Comparison of ENCODE assay signal across 17 mouse cellular contexts in genomic region chr15:25942415-25942814, GRCm38 (mm10). TPM values are rescaled to one million over a fixed set of nuclear protein-coding genes. Genes with fewer than 3 reads are reported as not detected.
A peak's percentile ranks its signal among the peaks of the same experiment; 100 is the strongest.
DNase-seq lines count a peak whose midpoint lies in the region; ATAC-seq and TF ChIP-seq lines count a peak whose summit lies in the region.
"Had no signal": no experiment of that assay in that cellular context is flagged by ENCODE, and none has a peak within 500 bp of the region (broad histone marks: within the 10 kb centered on the region; RNA-seq: fewer than 3 reads in every experiment).

No protein-coding gene starts in this region.

- ATAC-seq in kidney, postnatal 0 days (replicated peaks; ENCODE audit: low FRiP score, low read depth): no peak
- peak; percentile 47 for ATAC-seq in intestine, embryonic 16.5 days
- no peak for ATAC-seq in stomach, postnatal 0 days (ENCODE audit: low FRiP score, low TSS enrichment)
- ATAC-seq: hindbrain, postnatal 0 days had no signal

- WGBS in heart, embryonic 10.5 days: 50% methylated on average over 4 of the region's 4 CpGs
- WGBS in kidney, postnatal 0 days: 82% methylated on average over 4 of the region's 4 CpGs
- WGBS in intestine, embryonic 16.5 days: 56% methylated on average over 4 of the region's 4 CpGs
- 61% methylated on average over 4 of the region's 4 CpGs for WGBS in stomach, postnatal 0 days

- peak overlapping the region; percentile 86 for H3K27ac ChIP-seq in heart, embryonic 10.5 days
- no peak overlapping the region for H3K27ac ChIP-seq in kidney, postnatal 0 days
- H3K27ac ChIP-seq in intestine, embryonic 16.5 days (ENCODE audit: low read length): no peak overlapping the region
- H3K27ac ChIP-seq in stomach, postnatal 0 days (replicated peaks): no peak overlapping the region
- H3K27ac ChIP-seq: embryonic facial prominence, embryonic 10.5 days; hindbrain, postnatal 0 days; limb, embryonic 10.5 days; liver, embryonic 13.5 days; lung, embryonic 15.5 days had no signal

- no peaks in the 10 kb centered on the region for H3K27me3 ChIP-seq in heart, embryonic 10.5 days (ENCODE audit: insufficient read depth, poor library complexity, severe bottlenecking)
- no peaks in the 10 kb centered on the region for H3K27me3 ChIP-seq in kidney, postnatal 0 days (ENCODE audit: insufficient read depth, low read length)
- no peaks in the 10 kb centered on the region for H3K27me3 ChIP-seq in intestine, embryonic 16.5 days (replicated peaks; ENCODE audit: control insufficient read depth, insufficient read depth, low read length)
- H3K27me3 ChIP-seq in stomach, postnatal 0 days (ENCODE audit: control insufficient read depth, insufficient read depth, low read length): no peaks in the 10 kb centered on the region
- H3K27me3 ChIP-seq: CH12.LX; liver, embryonic 13.5 days; lung, embryonic 15.5 days had no signal

- H3K9me3 ChIP-seq in heart, embryonic 10.5 days: no peaks in the 10 kb centered on the region
- H3K9me3 ChIP-seq in kidney, postnatal 0 days (replicated peaks; ENCODE audit: low read length): no peaks in the 10 kb centered on the region
- no peaks in the 10 kb centered on the region for H3K9me3 ChIP-seq in intestine, embryonic 16.5 days (ENCODE audit: control insufficient read depth, low read length)
- no peaks in the 10 kb centered on the region for H3K9me3 ChIP-seq in stomach, postnatal 0 days (ENCODE audit: control insufficient read depth, low read length)
- H3K9me3 ChIP-seq: embryonic facial prominence, embryonic 10.5 days; limb, embryonic 10.5 days; liver, embryonic 13.5 days; lung, embryonic 15.5 days had no signal

- no peak for TF ChIP-seq CTCF in kidney, postnatal 0 days (IDR thresholded peaks at IDR 0.05; ENCODE audit: low read depth)
- TF ChIP-seq CTCF in stomach, postnatal 0 days (IDR thresholded peaks at IDR 0.05; ENCODE audit: low read depth): no peak

- H3K4me2 ChIP-seq in kidney, postnatal 0 days (ENCODE audit: low read length): peak overlapping the region; percentile 53
- H3K4me2 ChIP-seq in intestine, embryonic 16.5 days (ENCODE audit: low read depth, low read length): no peak overlapping the region
- peak overlapping the region; percentile 61; the same call in 1 of the 2 replicates for H3K4me2 ChIP-seq in stomach, postnatal 0 days (replicated peaks; ENCODE audit: low read depth)
- H3K4me2 ChIP-seq: liver, embryonic 13.5 days; lung, embryonic 15.5 days; midbrain, embryonic 11.5 days had no signal

- intact Hi-C loops in heart, postnatal 36 days (cut with DNase I): no loop called here

- TF ChIP-seq EP300 in stomach, postnatal 0 days (optimal IDR thresholded peaks at IDR 0.05): no peak

- H3K9ac ChIP-seq in kidney, postnatal 0 days (ENCODE audit: low read depth, low read length): no peak overlapping the region
- H3K9ac ChIP-seq in intestine, embryonic 16.5 days (ENCODE audit: low read depth, low read length): no peak overlapping the region
- no peak overlapping the region for H3K9ac ChIP-seq in stomach, postnatal 0 days (ENCODE audit: low read length)
- H3K9ac ChIP-seq: liver, embryonic 13.5 days; lung, embryonic 15.5 days had no signal

- peak overlapping the region; percentile 60 for H3K4me3 ChIP-seq in heart, embryonic 10.5 days
- no peak overlapping the region for H3K4me3 ChIP-seq in kidney, postnatal 0 days (replicated peaks; ENCODE audit: low read depth, low read length)
- no peak overlapping the region for H3K4me3 ChIP-seq in intestine, embryonic 16.5 days (ENCODE audit: low read length)
- no peak overlapping the region for H3K4me3 ChIP-seq in stomach, postnatal 0 days (ENCODE audit: low read depth, low read length)
- H3K4me3 ChIP-seq: embryonic facial prominence, embryonic 10.5 days; limb, embryonic 10.5 days; liver, embryonic 13.5 days; lung, embryonic 15.5 days had no signal

- H3K36me3 ChIP-seq in heart, embryonic 10.5 days: no peaks in the 10 kb centered on the region
- H3K36me3 ChIP-seq in kidney, postnatal 0 days (ENCODE audit: insufficient read depth, low read length): no peaks in the 10 kb centered on the region
- H3K36me3 ChIP-seq in intestine, embryonic 16.5 days (ENCODE audit: control insufficient read depth, insufficient read depth, low read length): no peaks in the 10 kb centered on the region
- H3K36me3 ChIP-seq in stomach, postnatal 0 days (ENCODE audit: control insufficient read depth, insufficient read depth, low read length): no peaks in the 10 kb centered on the region
- H3K36me3 ChIP-seq: embryonic facial prominence, embryonic 10.5 days; limb, embryonic 10.5 days; liver, embryonic 13.5 days; lung, embryonic 15.5 days had no signal

- DNase-seq in heart, embryonic 10.5 days (ENCODE audit: low spot score): no peak
- no peak for DNase-seq in heart, postnatal 36 days
- no peak for DNase-seq in kidney, postnatal 0 days (ENCODE audit: low spot score)
- DNase-seq in kidney, postnatal 14 days: no peak
- DNase-seq in stomach, postnatal 0 days (ENCODE audit: low spot score): no peak
- no peak for DNase-seq in cerebellum, adult 9-10 months
- DNase-seq: cerebellum, adult 2 months; liver, embryonic 13.5 days; lung, postnatal 4 days; right cerebral cortex, postnatal 4 days had no signal

- H3K4me1 ChIP-seq in heart, embryonic 10.5 days: peaks cover 21% of the 10 kb centered on the region
- peaks cover 7% of the 10 kb centered on the region; the same call in 1 of the 2 replicates for H3K4me1 ChIP-seq in kidney, postnatal 0 days (replicated peaks; ENCODE audit: insufficient read depth, low read length)
- peaks cover 3% of the 10 kb centered on the region; the same call in 1 of the 2 replicates for H3K4me1 ChIP-seq in intestine, embryonic 16.5 days (ENCODE audit: control insufficient read depth, insufficient read depth, low read length)
- H3K4me1 ChIP-seq in stomach, postnatal 0 days (replicated peaks; ENCODE audit: control insufficient read depth, insufficient read depth): no peaks in the 10 kb centered on the region; the same call in 1 of the 2 replicates
- H3K4me1 ChIP-seq: lung, embryonic 15.5 days had no signal

RNA-seq across cellular contexts. Expression of gene Zfp622, which starts 41.8 kb away (rescaled TPM):
- 19.3 and 31.0 TPM in 2 replicates for polyA plus RNA-seq in heart, embryonic 10.5 days (2016; fragmentation: Nextera tagmentation; extraction: Ambion mirVana)
- 10 to 100 TPM; 22.0 to 24.0 TPM for total RNA-seq in heart, postnatal 36 days (2021)
- 23.2 and 27.3 TPM in 2 replicates for polyA plus RNA-seq in kidney, postnatal 0 days (2015; fragmentation: Nextera tagmentation; extraction: Ambion mirVana)
- polyA plus RNA-seq in intestine, embryonic 16.5 days (2015; fragmentation: Nextera tagmentation; extraction: Ambion mirVana): 22.3 and 25.0 TPM in 2 replicates
- 20.1 and 24.9 TPM in 2 replicates for polyA plus RNA-seq in stomach, postnatal 0 days (2015; fragmentation: Nextera tagmentation; extraction: Ambion mirVana)
